ENCODE assay signal across 23 mouse cellular contexts in genomic region chr2:26117580-26117979, GRCm38 (mm10). TPM values are rescaled to one million over a fixed set of nuclear protein-coding genes. Genes with fewer than 3 reads are reported as not detected.
DNase-seq lines count a peak whose midpoint lies in the region; ATAC-seq and TF ChIP-seq lines count a peak whose summit lies in the region.
"Had no signal": no experiment of that assay in that cellular context is flagged by ENCODE, and none has a peak within 500 bp of the region (broad histone marks: within the 10 kb centered on the region; RNA-seq: fewer than 3 reads in every experiment).

No protein-coding gene starts in this region.

- no peaks in the 10 kb centered on the region for H3K9me3 ChIP-seq in heart, embryonic 10.5 days
- H3K9me3 ChIP-seq in MEL (replicated peaks; ENCODE audit: insufficient read depth, low read length) = no peaks in the 10 kb centered on the region
- H3K9me3 ChIP-seq: embryonic facial prominence, embryonic 10.5 days; forebrain, embryonic 10.5 days; hindbrain, embryonic 12.5 days had no signal

- no peaks in the 10 kb centered on the region for H3K79me2 ChIP-seq in MEL (ENCODE audit: control insufficient read depth, insufficient read depth, low read length, poor library complexity)

- H3K27me3 ChIP-seq in heart, embryonic 10.5 days (ENCODE audit: insufficient read depth, poor library complexity, severe bottlenecking) = peaks cover 64% of the 10 kb centered on the region
- peaks cover 0 to 8% of the 10 kb centered on the region in 2 experiments; a peak in 2 of 4 replicates for H3K27me3 ChIP-seq in MEL (ENCODE audit: control insufficient read depth in 1 of 2, insufficient read depth in 2 of 2, low read length in 2 of 2)
- H3K27me3 ChIP-seq: Patski had no signal

- H3K9ac ChIP-seq in MEL (ENCODE audit: control insufficient read depth, low read depth, low read length, poor library complexity, severe bottlenecking) = no peak overlapping the region
- H3K9ac ChIP-seq: hindbrain, embryonic 12.5 days had no signal

- H3K27ac ChIP-seq in heart, embryonic 10.5 days = 0 out of 2 replicates have a peak overlapping the region, but pooled peaks have one; percentile 11
- H3K27ac ChIP-seq in layer of hippocampus, adult 2 months = no peak overlapping the region
- no peak overlapping the region for H3K27ac ChIP-seq in MEL (ENCODE audit: control insufficient read depth, low read depth, low read length)
- H3K27ac ChIP-seq: embryonic facial prominence, embryonic 10.5 days; forebrain, embryonic 10.5 days; hindbrain, embryonic 12.5 days had no signal

- no peak for DNase-seq in heart, embryonic 10.5 days (ENCODE audit: low spot score)
- no peak for DNase-seq in heart, adult 11 months
- no peak for DNase-seq in layer of hippocampus, adult 2 months (ENCODE audit: low spot score in 2 of 2)
- no peak for DNase-seq in layer of hippocampus, adult 9-11 months
- DNase-seq in 3T3-L1 (ENCODE audit: low read depth, low spot score) = peak; percentile 58
- no peak for DNase-seq in MEL (ENCODE audit: low read depth, low spot score)
- no peak for DNase-seq in right cerebral cortex, postnatal 14 days
- DNase-seq: adrenal gland, adult 2 months; B cell, adult 2 months; cerebellum, adult 11 months; cerebellum, postnatal 10 days; gastrocnemius, postnatal 25 days; kidney, postnatal 4 days; midbrain, embryonic 14.5 days; right cerebral cortex, postnatal 4 days; thymus, postnatal 25 days had no signal

- TF ChIP-seq POLR2A in MEL (IDR thresholded peaks at IDR 0.05; ENCODE audit: control insufficient read depth in 1 of 2, insufficient read depth in 1 of 2, low read depth in 1 of 2, low read length in 2 of 2, poor library complexity in 1 of 2) = no peak

- peaks cover 57% of the 10 kb centered on the region for H3K4me1 ChIP-seq in heart, embryonic 10.5 days
- H3K4me1 ChIP-seq in MEL (ENCODE audit: control insufficient read depth in 1 of 2, insufficient read depth in 2 of 2, low read length in 2 of 2) = no peaks in the 10 kb centered on the region

- 72% methylated on average over 1 of the region's 1 CpGs for WGBS in heart, embryonic 10.5 days

- TF ChIP-seq RAD21 in MEL (IDR thresholded peaks at IDR 0.05; ENCODE audit: low read depth, low read length) = no peak; the same call in 1 of the 2 replicates

- no peaks in the 10 kb centered on the region for H3K36me3 ChIP-seq in heart, embryonic 10.5 days
- H3K36me3 ChIP-seq in MEL (ENCODE audit: control insufficient read depth in 1 of 2, insufficient read depth in 2 of 2, low read length in 2 of 2) = no peaks in the 10 kb centered on the region
- H3K36me3 ChIP-seq: embryonic facial prominence, embryonic 10.5 days; forebrain, embryonic 10.5 days; hindbrain, embryonic 12.5 days had no signal

- 0 out of 2 replicates have a peak, but pooled peaks have one; percentile 17 for TF ChIP-seq CTCF in layer of hippocampus, adult 2 months (conservative IDR thresholded peaks at IDR 0.05)
- TF ChIP-seq CTCF in MEL (IDR thresholded peaks at IDR 0.05 in 2 of 3, conservative IDR thresholded peaks at IDR 0.05 in 1 of 3; ENCODE audit: control insufficient read depth in 1 of 3, insufficient read depth in 1 of 3, low read depth in 2 of 3, low read length in 3 of 3, poor library complexity in 1 of 3, severe bottlenecking in 1 of 3) = no peak

- no peak for ATAC-seq in megakaryocyte progenitor cell, adult 5-6 weeks (replicated peaks; ENCODE audit: poor library complexity)
- ATAC-seq: forebrain, embryonic 16.5 days; Patski had no signal

- no peak overlapping the region for H3K4me3 ChIP-seq in heart, embryonic 10.5 days
- H3K4me3 ChIP-seq in layer of hippocampus, adult 2 months = no peak overlapping the region
- H3K4me3 ChIP-seq in MEL (ENCODE audit: control insufficient read depth in 1 of 2, insufficient read depth in 1 of 2, low read depth in 2 of 2, low read length in 2 of 2) = no peak overlapping the region
- H3K4me3 ChIP-seq: embryonic facial prominence, embryonic 10.5 days; forebrain, embryonic 10.5 days; hindbrain, embryonic 12.5 days; left cerebral cortex, adult 2 months had no signal

- no peak for TF ChIP-seq EP300 in MEL (IDR thresholded peaks at IDR 0.05; ENCODE audit: low read depth in 1 of 2, low read length in 2 of 2)

TF ChIP-seq in MEL, 35 proteins besides CTCF, POLR2A, EP300 and RAD21:
- no peak for TF ChIP-seq GABPA (IDR thresholded peaks at IDR 0.05; ENCODE audit: low read depth, low read length)
- TF ChIP-seq MXI1 (IDR thresholded peaks at IDR 0.05; ENCODE audit: low read depth, low read length) = no peak
- 0 out of 2 replicates have a peak, but pooled peaks have one; percentile 8 for TF ChIP-seq ZNF384 (IDR thresholded peaks at IDR 0.05; ENCODE audit: low read depth, low read length)
- no peak for TF ChIP-seq USF1 (IDR thresholded peaks at IDR 0.05; ENCODE audit: low read depth, low read length)
- TF ChIP-seq ETS1 (IDR thresholded peaks at IDR 0.05; ENCODE audit: low read depth, low read length) = no peak
- TF ChIP-seq MAX (IDR thresholded peaks at IDR 0.05; ENCODE audit: low read length) = no peak
- TF ChIP-seq ELF1 (IDR thresholded peaks at IDR 0.05; ENCODE audit: low read depth, low read length) = no peak

RNA-seq across cellular contexts. Expression of gene Nacc2, which starts 5.4 kb away (rescaled TPM):
- polyA plus RNA-seq in heart, embryonic 10.5 days (2016; fragmentation: Nextera tagmentation; extraction: Ambion mirVana) = 5.1 and 5.4 TPM in 2 replicates
- total RNA-seq in layer of hippocampus, adult 2 months (2021) = 10 to 100 TPM; 59.8 to 61.4 TPM
- 0.03 and 0.19 TPM in 2 replicates for total RNA-seq in MEL (2012; rRNA removed)
- 1 to 10 TPM in 1 of 2 experiments, not detected in 1; 1.7 TPM for polyA plus RNA-seq in MEL (2012; ENCODE audit: insufficient read depth in 1 of 2, insufficient read length in 2 of 2, low read depth in 1 of 2, low replicate concordance in 2 of 2, missing spikeins in 1 of 2)
- total RNA-seq in megakaryocyte progenitor cell, adult 5-6 weeks (2015) = 1.1 and 1.2 TPM in 2 replicates
- 0.67 and 1.2 TPM in 2 replicates for total RNA-seq in megakaryocyte progenitor cell, adult 5-6 weeks (2017)

Comparison
In these comparisons a context has a peak if more than half of its experiments do, and no peak if none do; other contexts are left out.
1. RNA of gene Nacc2, which starts 5.4 kb away (total RNA-seq): 59.8 to 61.4 TPM in layer of hippocampus, adult 2 months; 0.67 to 1.2 TPM in megakaryocyte progenitor cell, adult 5-6 weeks and 0.03 to 0.19 TPM in MEL; every median in the first group is over 10 times any median in the second.